Mouse (Mus musculus) heart, adult 2 months (tissue): ENCODE results near the gene Zfp874a.

Experiments used
- CTCF ChIP-seq: fragments of 200-600 bp; IDR thresholded peaks from 2 replicates; pipeline ENCODE4 v1.8.1; 2022; ENCODE audit warnings: antibody characterized with exemption, mild to moderate bottlenecking, moderate library complexity
- EP300 ChIP-seq: fragments of 200-500 bp; IDR thresholded peaks from 2 replicates; pipeline ENCODE4 v1.6.1; 2011; ENCODE audit warnings: low read depth, low read length, control low read depth; ENCODE audit not compliant: insufficient read depth

DNA sequence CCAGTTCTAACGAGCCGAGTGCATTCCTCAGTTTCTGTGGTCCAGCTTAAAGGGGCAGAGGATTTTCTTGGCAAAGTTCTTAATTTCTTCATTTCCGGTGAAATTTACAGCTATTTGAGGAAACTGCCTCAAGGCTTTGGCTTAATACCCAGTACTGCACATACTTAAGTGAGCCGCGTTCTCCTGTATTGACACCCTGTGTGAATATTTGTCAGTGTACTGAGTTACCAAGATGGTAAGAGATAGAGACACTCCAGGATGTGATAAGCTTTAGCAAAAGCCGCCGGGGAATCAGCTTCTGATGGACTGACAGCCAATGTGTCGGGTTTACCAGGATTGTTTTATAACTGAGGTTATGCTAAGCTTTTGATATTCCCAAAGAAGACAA is 33.0 kb upstream of the Zfp874a start:
- TF ChIP-seq CTCF, result no peak
- TF ChIP-seq EP300, result no peak
